Mouse (Mus musculus): Measurements from ENCODE around the gene Akt3. TPM values are rescaled to one million over a fixed set of nuclear protein-coding genes. Genes with fewer than 3 reads are reported as not detected.

The Akt3 gene
- polyA plus RNA-seq, 1 experiment: 20.2 TPM

DNA sequence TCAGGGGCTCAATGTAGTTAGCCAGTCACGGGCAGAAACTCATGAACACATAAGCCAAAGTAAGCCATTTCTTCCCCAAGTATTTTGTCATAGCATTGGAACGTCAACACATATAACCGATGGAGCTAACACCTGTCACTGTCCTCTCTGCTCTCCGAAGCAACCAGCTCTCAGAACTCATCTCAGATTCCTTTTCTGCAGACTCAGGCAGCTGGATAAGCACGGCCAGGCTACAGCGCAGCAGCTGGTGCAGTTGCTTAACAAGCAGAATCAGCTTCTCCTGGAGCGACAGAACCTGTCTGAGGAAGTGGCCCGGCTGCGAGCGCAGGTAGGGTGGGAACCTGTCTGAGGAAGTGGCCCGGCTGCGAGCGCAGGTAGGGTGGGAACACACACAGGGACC lies 246.3 kb downstream of the Akt3 start:
- WGBS: 58% methylated on average over 13 of the region's 13 CpGs
- no peak overlapping the region for H3K4me3 ChIP-seq (replicated peaks; ENCODE audit: control insufficient read depth, low read depth, low read length)
- H3K27ac ChIP-seq (ENCODE audit: control insufficient read depth, insufficient read depth, low read depth, low read length, poor library complexity): no peak overlapping the region
- no peaks in the 10 kb centered on the region; the same call in 1 of the 2 replicates for H3K4me1 ChIP-seq (ENCODE audit: control insufficient read depth, insufficient read depth, low read length)
- no peak for TF ChIP-seq CTCF (IDR thresholded peaks at IDR 0.05; ENCODE audit: control insufficient read depth, insufficient read depth, low read length)

DNA sequence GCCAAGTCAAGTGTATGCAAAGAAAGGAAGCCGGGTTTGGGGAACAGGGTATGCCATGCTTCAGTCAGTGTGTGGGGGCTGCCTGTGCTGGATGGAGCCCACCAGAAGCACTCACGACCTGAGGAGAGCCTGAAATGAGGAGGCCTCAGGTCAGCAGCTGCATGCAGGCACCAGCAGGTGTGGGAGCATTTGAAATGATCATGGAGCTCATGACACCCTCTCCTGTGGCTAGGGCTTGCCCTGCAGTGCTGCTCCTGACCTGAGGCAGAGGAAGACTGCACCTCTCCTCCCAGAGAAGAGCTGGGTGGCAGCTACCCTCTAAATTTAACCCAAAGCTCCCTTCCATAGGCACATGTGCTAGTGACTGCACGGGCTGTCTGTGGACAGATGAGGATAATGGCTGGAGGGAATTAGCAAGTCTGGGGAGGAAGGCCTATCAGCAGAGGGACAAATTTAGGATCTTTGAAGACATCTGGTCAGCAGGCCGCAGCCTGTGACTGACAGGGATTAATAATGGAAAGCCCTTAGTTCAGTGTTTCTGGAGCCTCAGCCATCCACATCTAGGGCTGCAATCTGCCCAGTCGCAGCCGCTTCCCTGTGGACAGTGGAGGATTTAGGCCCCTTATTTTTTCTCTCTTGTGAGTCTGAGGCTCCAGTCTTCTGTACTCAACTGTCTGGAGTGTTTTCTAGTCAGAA lies 247.2 kb downstream of the Akt3 start:
- Histone ChIP-seq H3K27ac (ENCODE audit: control insufficient read depth, insufficient read depth, low read depth, low read length, poor library complexity) (no peak overlapping the region), H3K4me3 (replicated peaks; ENCODE audit: control insufficient read depth, low read depth, low read length) (no peak overlapping the region), H3K4me1 (ENCODE audit: control insufficient read depth, insufficient read depth, low read length) (no peaks in the 10 kb centered on the region; the same call in 1 of the 2 replicates)
- 79% methylated on average over 6 of the region's 6 CpGs for WGBS
- no peak for TF ChIP-seq POLR2A (IDR thresholded peaks at IDR 0.05; ENCODE audit: borderline replicate concordance, control insufficient read depth, low read depth, low read length)
- TF ChIP-seq CTCF (IDR thresholded peaks at IDR 0.05; ENCODE audit: control insufficient read depth, insufficient read depth, low read length): no peak

DNA sequence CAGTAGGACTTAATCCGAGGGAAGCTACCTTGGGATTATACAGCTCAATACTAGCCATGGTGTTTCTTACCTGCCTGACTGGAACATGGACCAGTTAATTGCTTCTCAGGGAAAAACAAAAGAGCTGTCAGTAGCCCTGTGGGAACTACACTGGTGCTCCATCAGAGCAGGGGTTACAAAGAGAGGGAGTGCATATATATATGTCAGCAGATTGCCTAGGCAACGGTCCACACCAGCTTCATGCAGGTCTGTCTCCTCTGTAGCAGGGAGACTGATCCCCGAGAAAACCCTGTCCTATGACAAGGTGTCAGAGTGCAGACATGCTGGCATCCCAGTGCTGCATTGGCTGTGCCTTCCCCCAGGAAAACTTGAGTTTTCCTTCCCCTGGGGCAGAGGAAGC lies 248.0 kb downstream of the Akt3 start:
- Histone ChIP-seq H3K27ac (ENCODE audit: control insufficient read depth, insufficient read depth, low read depth, low read length, poor library complexity) (no peak overlapping the region), H3K4me3 (replicated peaks; ENCODE audit: control insufficient read depth, low read depth, low read length) (no peak overlapping the region), H3K4me1 (ENCODE audit: control insufficient read depth, insufficient read depth, low read length) (no peaks in the 10 kb centered on the region; the same call in 1 of the 2 replicates)
- WGBS: 80% methylated on average over 3 of the region's 3 CpGs
- TF ChIP-seq CTCF (IDR thresholded peaks at IDR 0.05; ENCODE audit: control insufficient read depth, insufficient read depth, low read length) (no peak), POLR2A (IDR thresholded peaks at IDR 0.05; ENCODE audit: borderline replicate concordance, control insufficient read depth, low read depth, low read length) (no peak)

DNA sequence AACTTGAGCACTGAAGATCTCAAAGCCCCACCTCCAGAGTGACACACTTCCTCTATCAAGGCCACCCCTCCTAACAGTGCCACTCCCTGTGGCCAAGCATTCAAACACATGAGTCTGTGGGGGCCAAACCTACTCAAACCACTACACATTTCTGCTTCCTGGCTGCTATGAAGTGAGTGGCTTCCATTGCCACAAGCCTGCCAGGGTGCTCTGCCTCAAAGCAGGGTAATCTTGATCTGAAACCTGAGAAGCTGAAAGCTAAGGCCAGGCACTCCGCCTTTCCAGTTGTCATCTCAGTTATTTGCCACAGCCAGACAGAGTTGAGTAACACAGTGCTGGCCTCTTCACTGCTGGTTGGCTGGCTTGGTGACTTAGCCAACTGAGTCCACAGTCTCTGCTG lies 249.2 kb downstream of the Akt3 start:
- Histone ChIP-seq H3K4me3 (replicated peaks; ENCODE audit: control insufficient read depth, low read depth, low read length) (no peak overlapping the region), H3K27ac (ENCODE audit: control insufficient read depth, insufficient read depth, low read depth, low read length, poor library complexity) (no peak overlapping the region), H3K4me1 (ENCODE audit: control insufficient read depth, insufficient read depth, low read length) (no peaks in the 10 kb centered on the region; the same call in 1 of the 2 replicates)
- 61% methylated on average over 1 of the region's 1 CpGs for WGBS
- TF ChIP-seq CTCF (IDR thresholded peaks at IDR 0.05; ENCODE audit: control insufficient read depth, insufficient read depth, low read length) (no peak), POLR2A (IDR thresholded peaks at IDR 0.05; ENCODE audit: borderline replicate concordance, control insufficient read depth, low read depth, low read length) (no peak)

DNA sequence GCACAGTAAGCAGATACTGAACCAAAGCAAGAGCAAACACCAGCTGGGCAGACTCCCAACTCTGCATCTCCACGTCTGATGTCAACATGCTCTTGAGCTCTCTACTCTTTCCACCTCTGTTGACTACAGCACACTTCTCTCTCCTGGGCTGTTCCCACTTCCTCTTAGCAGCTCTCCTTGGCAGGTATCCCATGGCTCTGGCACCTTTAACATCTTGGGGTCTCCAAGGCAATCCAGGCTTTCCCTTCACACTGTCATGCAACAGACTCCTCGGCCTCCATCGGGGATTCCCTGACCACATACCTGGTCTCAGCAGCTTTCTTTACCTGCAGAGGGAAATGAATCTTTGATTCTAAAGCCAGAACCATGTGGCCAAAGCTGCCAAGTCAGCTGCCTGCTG lies 250.6 kb downstream of the Akt3 start:
- WGBS: 78% methylated on average over 3 of the region's 3 CpGs
- Histone ChIP-seq H3K4me1 (ENCODE audit: control insufficient read depth, insufficient read depth, low read length) (no peaks in the 10 kb centered on the region; the same call in 1 of the 2 replicates), H3K4me3 (replicated peaks; ENCODE audit: control insufficient read depth, low read depth, low read length) (no peak overlapping the region), H3K27ac (ENCODE audit: control insufficient read depth, insufficient read depth, low read depth, low read length, poor library complexity) (no peak overlapping the region)
- TF ChIP-seq POLR2A (IDR thresholded peaks at IDR 0.05; ENCODE audit: borderline replicate concordance, control insufficient read depth, low read depth, low read length) (no peak), CTCF (IDR thresholded peaks at IDR 0.05; ENCODE audit: control insufficient read depth, insufficient read depth, low read length) (no peak)

DNA sequence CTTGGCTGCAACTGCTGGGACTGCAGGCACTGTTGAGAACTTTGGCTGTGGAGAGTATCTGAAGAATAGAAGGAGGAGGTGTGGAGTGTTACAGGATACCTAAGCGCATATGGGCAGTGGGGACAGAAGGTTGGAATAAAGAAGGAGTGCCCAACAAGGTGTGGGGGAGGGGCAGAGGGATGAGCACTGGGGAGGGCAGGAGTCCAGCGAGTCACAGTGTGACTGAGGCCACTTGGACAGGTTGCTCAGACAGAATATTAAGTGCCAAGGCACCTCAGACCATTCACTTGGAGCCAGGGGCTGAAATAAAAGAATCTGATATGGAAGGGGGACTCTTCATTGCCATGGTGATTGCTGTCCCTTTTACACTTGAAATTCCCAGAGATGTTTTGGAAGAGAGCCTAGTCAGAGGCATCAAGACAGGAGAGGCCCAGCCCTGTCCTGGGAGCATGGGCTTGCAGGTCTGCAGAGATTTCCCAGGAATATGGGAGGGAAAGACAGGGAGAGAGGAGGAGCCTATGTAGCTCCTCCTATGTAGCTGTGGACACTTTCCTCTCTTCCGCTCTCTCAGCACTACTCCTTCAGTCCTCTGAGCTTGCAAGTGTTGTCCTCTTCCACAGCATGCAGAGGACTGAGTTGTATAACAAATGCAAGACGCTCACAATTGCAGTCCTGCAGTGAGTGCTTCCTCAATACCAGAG lies 253.8 kb downstream of the Akt3 start:
- WGBS: 79% methylated on average over 4 of the region's 4 CpGs
- Histone ChIP-seq H3K4me1 (ENCODE audit: control insufficient read depth, insufficient read depth, low read length) (peaks cover 2% of the 10 kb centered on the region; the same call in 1 of the 2 replicates), H3K4me3 (replicated peaks; ENCODE audit: control insufficient read depth, low read depth, low read length) (no peak overlapping the region), H3K27ac (ENCODE audit: control insufficient read depth, insufficient read depth, low read depth, low read length, poor library complexity) (no peak overlapping the region)
- TF ChIP-seq CTCF (IDR thresholded peaks at IDR 0.05; ENCODE audit: control insufficient read depth, insufficient read depth, low read length) (no peak), POLR2A (IDR thresholded peaks at IDR 0.05; ENCODE audit: borderline replicate concordance, control insufficient read depth, low read depth, low read length) (no peak)

DNA sequence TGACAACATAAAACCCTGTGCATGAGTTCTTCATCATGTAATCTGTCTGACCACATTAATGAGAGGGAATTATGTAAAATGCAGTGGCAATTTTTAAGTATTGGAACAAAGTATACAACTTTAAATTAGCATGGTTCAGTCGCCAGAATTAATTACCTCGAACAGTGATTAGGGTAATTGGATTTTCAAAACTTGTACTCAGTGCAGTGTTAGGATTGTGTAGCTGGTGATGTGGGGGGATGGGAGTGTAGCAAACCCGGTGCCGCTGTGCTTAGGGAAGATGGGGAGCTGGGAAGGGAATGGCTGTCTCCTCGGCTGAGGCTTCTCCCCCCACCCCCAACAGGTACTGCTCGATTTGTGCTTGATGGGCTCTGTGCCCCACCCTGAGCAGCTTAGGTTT lies 255.1 kb downstream of the Akt3 start:
- no peak overlapping the region for H3K27ac ChIP-seq (ENCODE audit: control insufficient read depth, insufficient read depth, low read depth, low read length, poor library complexity)
- 83% methylated on average over 6 of the region's 6 CpGs for WGBS
- TF ChIP-seq CTCF (IDR thresholded peaks at IDR 0.05; ENCODE audit: control insufficient read depth, insufficient read depth, low read length): no peak
- no peak for TF ChIP-seq POLR2A (IDR thresholded peaks at IDR 0.05; ENCODE audit: borderline replicate concordance, control insufficient read depth, low read depth, low read length)
- no peak overlapping the region for H3K4me3 ChIP-seq (replicated peaks; ENCODE audit: control insufficient read depth, low read depth, low read length)
- H3K4me1 ChIP-seq (ENCODE audit: control insufficient read depth, insufficient read depth, low read length): peaks cover 2% of the 10 kb centered on the region; the same call in 1 of the 2 replicates

DNA sequence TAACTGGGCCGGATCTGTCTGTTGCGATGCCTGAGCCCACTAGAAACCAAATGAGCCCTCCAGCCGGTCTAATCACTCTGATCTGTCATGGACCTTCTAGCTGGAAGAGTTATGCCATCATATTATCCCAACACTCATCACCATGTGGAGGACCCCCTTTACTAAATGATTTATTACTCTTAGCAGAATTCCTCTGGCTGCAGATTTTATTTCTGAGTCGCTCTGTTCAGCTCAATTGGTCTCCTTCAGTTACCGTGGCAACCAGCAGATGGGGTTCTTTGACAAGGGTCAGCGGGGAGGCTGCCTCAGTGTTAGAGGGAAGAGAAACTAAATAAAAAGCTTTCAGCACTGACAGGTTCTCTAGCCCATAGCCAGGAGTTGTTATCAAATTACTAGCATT lies 259.0 kb downstream of the Akt3 start:
- TF ChIP-seq POLR2A (IDR thresholded peaks at IDR 0.05; ENCODE audit: borderline replicate concordance, control insufficient read depth, low read depth, low read length) (no peak), CTCF (IDR thresholded peaks at IDR 0.05; ENCODE audit: control insufficient read depth, insufficient read depth, low read length) (peak; percentile 40; the same call in 1 of the 2 replicates)
- Histone ChIP-seq H3K4me3 (replicated peaks; ENCODE audit: control insufficient read depth, low read depth, low read length) (no peak overlapping the region), H3K27ac (ENCODE audit: control insufficient read depth, insufficient read depth, low read depth, low read length, poor library complexity) (no peak overlapping the region), H3K4me1 (ENCODE audit: control insufficient read depth, insufficient read depth, low read length) (peaks cover 5% of the 10 kb centered on the region)
- 70% methylated on average over 6 of the region's 6 CpGs for WGBS
